Mouse (Mus musculus) c-Kit-positive CD71-negative TER-119-negative erythroid progenitor cells, embryonic 14.5 days (primary cell): Measurements from ENCODE around the gene Stau1.

Experiments used
- DNase-seq: peaks from one replicate; pipeline ENCODE4 v3.0.0-alpha.2; 2013; ENCODE audit warnings: low read depth

The Stau1 gene

DNA sequence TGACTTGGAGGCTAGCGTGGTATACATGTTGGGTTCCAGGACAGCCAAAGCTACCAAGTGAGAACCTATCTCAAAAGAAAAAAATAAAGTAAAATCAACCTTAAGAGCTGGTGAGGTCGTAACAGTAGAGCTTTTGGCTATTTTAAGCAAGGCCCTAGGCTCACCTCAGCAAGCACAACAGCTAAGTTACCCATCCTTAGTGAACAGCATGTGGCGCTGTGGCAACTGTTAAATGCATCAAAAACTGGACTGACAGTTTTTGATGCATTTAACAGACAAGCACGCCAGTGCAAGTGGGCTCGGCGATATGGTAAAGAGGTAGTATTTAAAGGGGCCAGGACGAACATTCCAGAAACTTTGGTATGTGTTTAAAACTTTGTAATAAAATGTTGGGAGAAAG, 5.2 kb downstream of the Stau1 start:
- DNase-seq, result no peak

- no peak for DNase-seq
These were observed 12.7 kb downstream of the Stau1 start for GRCm38 (mm10) chr2:166983351-166983894.

- no peak for DNase-seq
These were observed 15.9 kb downstream of the Stau1 start for GRCm38 (mm10) chr2:166980161-166980560.

- DNase-seq, result no peak
These were observed 18.6 kb downstream of the Stau1 start for GRCm38 (mm10) chr2:166977490-166977889.

- DNase-seq, result no peak
These were observed 19.7 kb downstream of the Stau1 start for GRCm38 (mm10) chr2:166976356-166976755.

GRCm38 (mm10) chr2:166974177-166974872, 21.8 kb downstream of the Stau1 start:
- no peak for DNase-seq

GRCm38 (mm10) chr2:166973153-166973552, 22.9 kb downstream of the Stau1 start:
- DNase-seq, result no peak

GRCm38 (mm10) chr2:166964773-166965172, 31.3 kb downstream of the Stau1 start:
- no peak for DNase-seq

- DNase-seq, result no peak
These were observed 32.8 kb downstream of the Stau1 start for GRCm38 (mm10) chr2:166963257-166963656.

GRCm38 (mm10) chr2:166960648-166961330, 35.3 kb downstream of the Stau1 start:
- DNase-seq, result no peak

DNA sequence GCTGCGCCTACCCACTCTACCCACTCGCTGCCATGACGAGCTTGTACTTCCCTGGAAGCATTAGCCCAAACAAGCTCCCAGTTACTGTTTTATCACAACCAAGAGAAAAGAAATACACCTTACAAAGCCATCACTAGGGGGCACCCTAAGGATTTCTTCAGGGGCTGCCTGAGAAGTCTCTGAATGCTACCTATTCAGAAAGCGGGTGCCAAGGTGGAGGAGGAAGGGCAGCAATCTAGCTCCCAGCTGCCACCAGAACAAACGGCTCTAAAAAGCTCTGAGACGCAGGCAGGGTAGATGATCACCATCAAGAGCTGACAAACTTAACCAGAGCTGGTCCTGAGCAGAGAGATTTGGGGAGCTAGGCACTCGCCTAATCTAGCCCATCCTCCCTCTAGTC, 39.3 kb downstream of the Stau1 start:
- peak; percentile 63 for DNase-seq

DNA sequence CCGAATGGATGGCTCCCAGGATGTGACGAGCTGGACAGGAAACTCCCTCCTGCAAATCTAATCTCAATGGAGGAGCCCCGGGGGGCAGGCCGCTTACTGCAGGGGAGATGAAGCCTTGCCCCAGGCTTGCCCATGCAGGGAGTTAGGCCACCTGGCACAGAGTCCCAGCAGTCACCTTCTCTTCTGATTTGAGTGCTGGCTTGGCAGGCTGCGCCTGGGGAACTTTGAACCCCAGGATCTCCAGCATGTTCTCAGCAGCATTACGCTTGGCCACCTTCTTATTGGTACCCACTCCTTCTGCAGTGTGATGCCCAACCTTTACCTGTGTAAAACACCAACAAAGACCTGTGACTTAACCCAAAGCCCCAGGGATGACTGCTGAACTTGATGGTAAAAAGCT, 43.9 kb downstream of the Stau1 start:
- no peak for DNase-seq

GRCm38 (mm10) chr2:166950853-166951648, 45.0 kb downstream of the Stau1 start:
- DNase-seq, result no peak

DNA sequence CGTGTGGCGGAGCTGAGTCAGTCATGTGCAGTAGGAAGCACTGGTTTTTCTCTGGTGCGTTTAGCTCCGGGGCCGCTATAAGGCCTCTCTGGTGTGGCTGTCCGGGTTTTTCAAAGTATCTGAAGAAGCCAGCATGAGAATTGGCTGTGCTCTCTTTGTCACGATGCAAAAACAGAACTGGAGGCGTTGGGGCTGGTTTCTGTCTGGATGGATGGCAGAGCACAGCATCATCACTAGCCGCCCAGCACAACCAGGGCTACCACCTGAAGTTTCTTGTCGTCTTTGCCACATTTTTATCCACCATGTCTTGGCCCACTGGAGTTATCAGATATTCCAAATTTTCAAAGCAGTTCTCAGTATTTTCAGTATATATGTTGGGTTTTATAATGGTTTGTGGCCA, 47.2 kb downstream of the Stau1 start:
- no peak for DNase-seq

GRCm38 (mm10) chr2:166948246-166948645, 47.9 kb downstream of the Stau1 start:
- no peak for DNase-seq

- DNase-seq, result no peak
These were observed 50.6 kb downstream of the Stau1 start for GRCm38 (mm10) chr2:166945456-166945855.

GRCm38 (mm10) chr2:166944346-166944745, 51.8 kb downstream of the Stau1 start:
- DNase-seq, result no peak

DNA sequence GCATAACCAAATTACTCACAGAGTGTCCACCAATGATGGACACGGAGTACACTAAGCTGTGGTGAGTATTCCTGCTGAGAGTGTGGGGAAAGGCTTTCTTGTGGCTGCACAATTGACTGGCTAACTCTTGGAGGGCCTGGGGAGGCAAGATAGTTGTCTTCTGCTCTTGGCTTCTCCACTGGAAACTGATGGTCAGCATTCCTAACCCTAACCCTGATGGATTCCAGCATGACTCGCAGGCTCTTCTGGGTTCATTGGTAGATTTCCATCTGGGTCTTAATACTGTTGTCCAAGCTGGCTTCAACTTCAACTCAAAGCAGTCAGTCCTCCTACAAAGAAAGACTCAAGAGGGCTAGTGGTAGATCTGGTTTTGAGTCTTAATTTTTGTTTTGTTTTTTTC, 53.0 kb downstream of the Stau1 start:
- DNase-seq, result no peak

- no peak for DNase-seq
These were observed 59.9 kb downstream of the Stau1 start for GRCm38 (mm10) chr2:166936166-166936565.

- no peak for DNase-seq
These were observed 60.5 kb downstream of the Stau1 start for GRCm38 (mm10) chr2:166935582-166935981.

- no peak for DNase-seq
These were observed 61.7 kb downstream of the Stau1 start for GRCm38 (mm10) chr2:166934416-166934815.

GRCm38 (mm10) chr2:166933943-166934342, 62.2 kb downstream of the Stau1 start:
- DNase-seq, result no peak

DNA sequence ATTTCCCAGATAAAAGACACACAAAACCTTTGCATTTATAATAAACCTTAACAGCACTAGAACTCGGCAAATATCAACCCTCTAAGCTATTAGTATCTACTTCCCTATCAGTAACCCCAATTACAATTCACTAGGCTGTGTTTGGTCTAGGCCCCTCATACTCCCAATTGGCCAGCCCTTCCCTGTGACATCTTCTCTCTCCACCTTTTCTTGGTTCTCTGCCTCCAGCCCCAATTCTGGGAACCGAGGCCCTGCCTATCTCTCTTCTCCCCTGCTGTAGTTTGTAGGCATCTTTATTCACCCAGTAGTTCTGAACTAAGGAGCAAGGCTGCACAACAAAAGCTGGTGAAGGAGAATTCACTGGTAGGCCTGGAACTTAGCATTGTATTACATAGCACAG, 72.1 kb downstream of the Stau1 start:
- DNase-seq, result no peak
